Comparison of ENCODE assay signal across 10 mouse cellular contexts in genomic region chr5:139818801-139819200, GRCm38 (mm10). TPM values are rescaled to one million over a fixed set of nuclear protein-coding genes. Genes with fewer than 3 reads are reported as not detected.
DNase-seq lines count a peak whose midpoint lies in the region; ATAC-seq lines count a peak whose summit lies in the region.
"Had no signal": no experiment of that assay in that cellular context is flagged by ENCODE, and none has a peak within 500 bp of the region (broad histone marks: within the 10 kb centered on the region; RNA-seq: fewer than 3 reads in every experiment).

No protein-coding gene starts in this region.

- 52% methylated on average over 4 of the region's 4 CpGs for WGBS in forebrain, embryonic 11.5 days
- 59% methylated on average over 4 of the region's 4 CpGs for WGBS in forebrain, embryonic 15.5 days

- peak; percentile 61 for DNase-seq in forebrain, embryonic 11.5 days (ENCODE audit: low spot score)
- DNase-seq in urinary bladder, postnatal 25 days (ENCODE audit: low spot score), result peak; percentile 56
- DNase-seq in urinary bladder, postnatal 4 days (ENCODE audit: low spot score in 2 of 2), result no peak
- peak; percentile 61 for DNase-seq in induced T-regulatory cell, adult 2 months (ENCODE audit: low read depth)
- DNase-seq in right cerebral cortex, postnatal 4 days, result no peak
- no peak for DNase-seq in right cerebral cortex, adult 18-20 months

- H3K4me3 ChIP-seq in forebrain, embryonic 11.5 days (ENCODE audit: low read depth, low read length), result no peak overlapping the region
- H3K4me3 ChIP-seq in forebrain, embryonic 15.5 days, result no peak overlapping the region

- H3K36me3 ChIP-seq in forebrain, embryonic 11.5 days (ENCODE audit: control insufficient read depth, insufficient read depth, low read length), result no peaks in the 10 kb centered on the region; the same call in 1 of the 2 replicates
- H3K36me3 ChIP-seq in forebrain, embryonic 15.5 days, result peaks cover 18% of the 10 kb centered on the region

- no peaks in the 10 kb centered on the region for H3K4me1 ChIP-seq in forebrain, embryonic 11.5 days (replicated peaks; ENCODE audit: control insufficient read depth, insufficient read depth, low read length)
- no peaks in the 10 kb centered on the region for H3K4me1 ChIP-seq in forebrain, embryonic 15.5 days

- no peak overlapping the region for H3K4me2 ChIP-seq in forebrain, embryonic 11.5 days (ENCODE audit: low read depth, low read length, severe bottlenecking)
- no peak overlapping the region for H3K4me2 ChIP-seq in forebrain, embryonic 15.5 days (replicated peaks)

- H3K27me3 ChIP-seq in forebrain, embryonic 11.5 days (ENCODE audit: control insufficient read depth, insufficient read depth, low read length), result no peaks in the 10 kb centered on the region; the same call in 1 of the 2 replicates
- H3K27me3 ChIP-seq in forebrain, embryonic 15.5 days, result peaks cover 11% of the 10 kb centered on the region; the same call in 1 of the 2 replicates

- H3K27ac ChIP-seq in forebrain, embryonic 11.5 days (ENCODE audit: low read depth, low read length), result no peak overlapping the region
- no peak overlapping the region for H3K27ac ChIP-seq in forebrain, embryonic 15.5 days (replicated peaks)

- no peaks in the 10 kb centered on the region for H3K9me3 ChIP-seq in forebrain, embryonic 11.5 days (ENCODE audit: control insufficient read depth, low read length)
- H3K9me3 ChIP-seq in forebrain, embryonic 15.5 days, result no peaks in the 10 kb centered on the region

- no peak for ATAC-seq in forebrain, embryonic 11.5 days (replicated peaks; ENCODE audit: low FRiP score)
- no peak for ATAC-seq in forebrain, embryonic 15.5 days (replicated peaks)
- ATAC-seq in megakaryocyte progenitor cell, adult 5-6 weeks (replicated peaks; ENCODE audit: poor library complexity), result peak; percentile 77

- no peak overlapping the region for H3K9ac ChIP-seq in forebrain, embryonic 11.5 days (ENCODE audit: low read length)
- H3K9ac ChIP-seq in forebrain, embryonic 15.5 days (replicated peaks), result no peak overlapping the region

RNA-seq across cellular contexts. Expression of gene Tmem184a, which starts 0.9 kb away (rescaled TPM):
- polyA plus RNA-seq in forebrain, embryonic 11.5 days (2014; fragmentation: Nextera tagmentation; extraction: Ambion mirVana), result 1.1 TPM in 2 replicates
- polyA plus RNA-seq in forebrain, embryonic 15.5 days (2015; fragmentation: Nextera tagmentation; extraction: Ambion mirVana), result 0.06 and 0.08 TPM in 2 replicates
- total RNA-seq in megakaryocyte progenitor cell, adult 5-6 weeks (2015), result 0.10 TPM in 1 of 2 replicates, not detected in the other
- total RNA-seq in megakaryocyte progenitor cell, adult 5-6 weeks (2017), result not detected in 2 replicates

RNA-seq across cellular contexts. Expression of gene Gm26938, which starts 7.4 kb away (rescaled TPM):
- 0.27 TPM in 1 of 2 replicates, not detected in the other for polyA plus RNA-seq in forebrain, embryonic 11.5 days (2014; fragmentation: Nextera tagmentation; extraction: Ambion mirVana)
- polyA plus RNA-seq in forebrain, embryonic 15.5 days (2015; fragmentation: Nextera tagmentation; extraction: Ambion mirVana), result not detected in 2 replicates
- not detected in 2 replicates for total RNA-seq in megakaryocyte progenitor cell, adult 5-6 weeks (2015)
- not detected in 2 replicates for total RNA-seq in megakaryocyte progenitor cell, adult 5-6 weeks (2017)
- polyA plus RNA-seq: intestine, embryonic 14.5 days; neural tube, embryonic 14.5 days had no signal

RNA-seq across cellular contexts. Expression of gene Psmg3, which starts 7.9 kb away (rescaled TPM):
- polyA plus RNA-seq in forebrain, embryonic 11.5 days (2014; fragmentation: Nextera tagmentation; extraction: Ambion mirVana), result 75.4 and 76.3 TPM in 2 replicates
- polyA plus RNA-seq in forebrain, embryonic 15.5 days (2015; fragmentation: Nextera tagmentation; extraction: Ambion mirVana), result 84.5 and 89.6 TPM in 2 replicates
- 27.3 and 30.9 TPM in 2 replicates for total RNA-seq in megakaryocyte progenitor cell, adult 5-6 weeks (2015)
- 24.6 and 32.5 TPM in 2 replicates for total RNA-seq in megakaryocyte progenitor cell, adult 5-6 weeks (2017)

RNA-seq across cellular contexts. Expression of gene Mafk, which starts 27.5 kb away (rescaled TPM):
- 7.5 and 8.3 TPM in 2 replicates for polyA plus RNA-seq in forebrain, embryonic 11.5 days (2014; fragmentation: Nextera tagmentation; extraction: Ambion mirVana)
- polyA plus RNA-seq in forebrain, embryonic 15.5 days (2015; fragmentation: Nextera tagmentation; extraction: Ambion mirVana), result 18.7 and 20.6 TPM in 2 replicates
- total RNA-seq in megakaryocyte progenitor cell, adult 5-6 weeks (2015), result 11.0 and 13.4 TPM in 2 replicates
- 22.7 and 27.0 TPM in 2 replicates for total RNA-seq in megakaryocyte progenitor cell, adult 5-6 weeks (2017)

RNA-seq across cellular contexts. Expression of gene Ints1, which starts 43.3 kb away (rescaled TPM):
- 40.5 and 42.0 TPM in 2 replicates for polyA plus RNA-seq in forebrain, embryonic 11.5 days (2014; fragmentation: Nextera tagmentation; extraction: Ambion mirVana)
- polyA plus RNA-seq in forebrain, embryonic 15.5 days (2015; fragmentation: Nextera tagmentation; extraction: Ambion mirVana), result 27.1 and 31.1 TPM in 2 replicates
- total RNA-seq in megakaryocyte progenitor cell, adult 5-6 weeks (2015), result 63.8 and 65.1 TPM in 2 replicates
- total RNA-seq in megakaryocyte progenitor cell, adult 5-6 weeks (2017), result 41.0 and 47.0 TPM in 2 replicates

Comparison
In these comparisons a context has a peak if more than half of its experiments do, and no peak if none do; other contexts are left out.
1. DNase-seq: peak in forebrain, embryonic 11.5 days (single experiment), urinary bladder, postnatal 25 days (single experiment) and induced T-regulatory cell, adult 2 months (single experiment); none in urinary bladder, postnatal 4 days (0 of 2), right cerebral cortex, postnatal 4 days (single experiment) and right cerebral cortex, adult 18-20 months (single experiment).